Comparison of ENCODE assay signal across 9 mouse cellular contexts in the genomic region with DNA sequence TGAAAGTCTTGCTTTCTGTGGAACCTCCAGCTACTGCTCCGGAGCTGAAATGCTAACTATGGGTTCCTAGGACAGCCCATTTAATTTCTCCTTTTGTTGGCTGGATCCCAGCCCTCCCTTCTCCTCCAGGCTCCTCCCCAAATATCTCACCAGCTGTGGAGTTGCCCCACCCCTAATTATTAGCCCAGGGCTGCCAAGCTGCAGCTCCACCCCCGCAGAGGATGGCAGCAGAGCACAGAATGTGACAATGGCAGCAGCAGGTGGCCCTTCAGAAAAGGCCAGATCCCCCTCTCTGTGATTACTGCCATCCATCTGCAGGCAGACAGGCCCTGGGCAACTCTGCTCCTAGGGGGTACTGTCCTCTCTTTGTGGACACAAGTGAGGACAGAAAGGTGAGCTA.
DNase-seq lines count a peak whose midpoint lies in the region; ATAC-seq lines count a peak whose summit lies in the region.
"Had no signal": no experiment of that assay in that cellular context is flagged by ENCODE, and none has a peak within 500 bp of the region (broad histone marks: within the 10 kb centered on the region; RNA-seq: fewer than 3 reads in every experiment).

No protein-coding gene starts in this region.

- H3K27me3 ChIP-seq in limb, embryonic 13.5 days: 0 out of 2 replicates have a peak, but pooled peaks cover 2% of the 10 kb centered on the region
- H3K27me3 ChIP-seq in limb, embryonic 10.5 days (ENCODE audit: low read depth, poor library complexity, severe bottlenecking): no peaks in the 10 kb centered on the region
- H3K27me3 ChIP-seq in forebrain, embryonic 16.5 days (replicated peaks; ENCODE audit: control insufficient read depth, insufficient read depth, low read length): no peaks in the 10 kb centered on the region
- H3K27me3 ChIP-seq in liver, embryonic 15.5 days: no peaks in the 10 kb centered on the region
- H3K27me3 ChIP-seq: limb, embryonic 12.5 days had no signal

- no peaks in the 10 kb centered on the region for H3K36me3 ChIP-seq in limb, embryonic 13.5 days
- no peaks in the 10 kb centered on the region for H3K36me3 ChIP-seq in limb, embryonic 10.5 days
- H3K36me3 ChIP-seq in forebrain, embryonic 16.5 days (ENCODE audit: control insufficient read depth, insufficient read depth): no peaks in the 10 kb centered on the region
- H3K36me3 ChIP-seq in liver, embryonic 15.5 days (replicated peaks): no peaks in the 10 kb centered on the region
- H3K36me3 ChIP-seq: limb, embryonic 12.5 days had no signal

- WGBS in limb, embryonic 13.5 days: 10% methylated on average over 2 of the region's 2 CpGs
- 17% methylated on average over 2 of the region's 2 CpGs for WGBS in limb, embryonic 10.5 days
- 0% methylated on average over 2 of the region's 2 CpGs for WGBS in forebrain, embryonic 16.5 days
- WGBS in liver, embryonic 15.5 days (ENCODE audit: insufficient replicate concordance): 26% methylated on average over 2 of the region's 2 CpGs

- H3K4me2 ChIP-seq in limb, embryonic 13.5 days (replicated peaks): no peak overlapping the region
- no peak overlapping the region for H3K4me2 ChIP-seq in forebrain, embryonic 16.5 days (ENCODE audit: low read length)
- no peak overlapping the region for H3K4me2 ChIP-seq in liver, embryonic 15.5 days
- H3K4me2 ChIP-seq: limb, embryonic 12.5 days had no signal

- H3K4me3 ChIP-seq in limb, embryonic 13.5 days: no peak overlapping the region
- no peak overlapping the region for H3K4me3 ChIP-seq in limb, embryonic 10.5 days
- no peak overlapping the region for H3K4me3 ChIP-seq in forebrain, embryonic 16.5 days (replicated peaks; ENCODE audit: low read length)
- no peak overlapping the region for H3K4me3 ChIP-seq in liver, embryonic 15.5 days (replicated peaks)
- H3K4me3 ChIP-seq: limb, embryonic 12.5 days had no signal

- peaks cover 18% of the 10 kb centered on the region for H3K4me1 ChIP-seq in limb, embryonic 13.5 days
- peaks cover 35% of the 10 kb centered on the region for H3K4me1 ChIP-seq in limb, embryonic 10.5 days
- H3K4me1 ChIP-seq in forebrain, embryonic 16.5 days (replicated peaks; ENCODE audit: control insufficient read depth, insufficient read depth, low read length): peaks cover 39% of the 10 kb centered on the region
- peaks cover 35% of the 10 kb centered on the region for H3K4me1 ChIP-seq in liver, embryonic 15.5 days (replicated peaks)

- no peaks in the 10 kb centered on the region for H3K9me3 ChIP-seq in limb, embryonic 13.5 days
- no peaks in the 10 kb centered on the region for H3K9me3 ChIP-seq in limb, embryonic 10.5 days (replicated peaks)
- no peaks in the 10 kb centered on the region for H3K9me3 ChIP-seq in forebrain, embryonic 16.5 days (ENCODE audit: control insufficient read depth, low read length)
- H3K9me3 ChIP-seq in liver, embryonic 15.5 days (replicated peaks): no peaks in the 10 kb centered on the region
- H3K9me3 ChIP-seq: limb, embryonic 12.5 days had no signal

- DNase-seq in adrenal gland, adult 8-10 months: peak; percentile 39
- no peak for DNase-seq in adrenal gland, postnatal 25 days
- no peak for DNase-seq in limb, embryonic 10.5 days (ENCODE audit: low spot score)
- DNase-seq in telencephalon, adult 2 months (ENCODE audit: low read depth, low spot score): peak; percentile 48

- peak; percentile 32; the same call in 1 of the 2 replicates for ATAC-seq in limb, embryonic 13.5 days (ENCODE audit: low FRiP score, low read depth)
- peak; percentile 77 for ATAC-seq in forebrain, embryonic 16.5 days
- peak; percentile 65; the same call in 1 of the 2 replicates for ATAC-seq in liver, embryonic 15.5 days (ENCODE audit: insufficient read depth)
- no peak for ATAC-seq in activated CD4-positive, CD25-positive, alpha-beta regulatory T cell, adult 4 months

- no peak overlapping the region for H3K27ac ChIP-seq in limb, embryonic 13.5 days
- H3K27ac ChIP-seq in limb, embryonic 10.5 days: no peak overlapping the region
- peak overlapping the region; percentile 74 for H3K27ac ChIP-seq in forebrain, embryonic 16.5 days (ENCODE audit: low read length)
- no peak overlapping the region for H3K27ac ChIP-seq in liver, embryonic 15.5 days (replicated peaks)
- H3K27ac ChIP-seq: limb, embryonic 12.5 days had no signal

- H3K9ac ChIP-seq in limb, embryonic 13.5 days: no peak overlapping the region; the same call in 1 of the 2 replicates
- no peak overlapping the region for H3K9ac ChIP-seq in forebrain, embryonic 16.5 days (replicated peaks; ENCODE audit: low read depth, low read length)
- no peak overlapping the region for H3K9ac ChIP-seq in liver, embryonic 15.5 days
- H3K9ac ChIP-seq: limb, embryonic 12.5 days had no signal

Comparison
In these comparisons a context has a peak if more than half of its experiments do, and no peak if none do; other contexts are left out.
1. DNase-seq: peak in adrenal gland, adult 8-10 months (single experiment) and telencephalon, adult 2 months (single experiment); none in adrenal gland, postnatal 25 days (single experiment) and limb, embryonic 10.5 days (single experiment).